Mouse (Mus musculus) embryonic facial prominence, embryonic 12.5 days (tissue): ENCODE data around the gene Alk. TPM values are rescaled to one million over a fixed set of nuclear protein-coding genes. Genes with fewer than 3 reads are reported as not detected.

Source experiments
- ATAC-seq: fragments of 200-750 bp; cut with Nextera tagmentation; 2 replicates; pipeline ENCODE4 v1.8.0; 2017; ENCODE audit not compliant: insufficient number of reproducible peaks, insufficient read depth, low FRiP score, low TSS enrichment
- H3K27ac ChIP-seq: fragments of 300-500 bp; sonication (generic); 2 replicates; pipeline ENCODE4 v1.5.1; 2016; ENCODE audit warnings: mild to moderate bottlenecking
- H3K27me3 ChIP-seq: fragments of 300-500 bp; sonication (generic); 2 replicates; pipeline ENCODE4 v1.6.1; 2016; ENCODE audit warnings: mild to moderate bottlenecking, moderate library complexity
- H3K36me3 ChIP-seq: fragments of 300-500 bp; sonication (generic); 2 replicates; pipeline ENCODE4 v1.6.1; 2016; ENCODE audit warnings: mild to moderate bottlenecking
- H3K4me1 ChIP-seq: fragments of 300-500 bp; sonication (generic); 2 replicates; pipeline ENCODE4 v1.6.1; 2016
- H3K4me2 ChIP-seq: fragments of 300-500 bp; sonication (generic); replicated peaks from 2 replicates; pipeline ENCODE4 v1.6.1; 2016; ENCODE audit warnings: mild to moderate bottlenecking, moderate library complexity
- H3K4me3 ChIP-seq: fragments of 300-500 bp; sonication (generic); 2 replicates; pipeline ENCODE4 v1.5.1; 2016; ENCODE audit warnings: mild to moderate bottlenecking
- H3K9ac ChIP-seq: fragments of 300-500 bp; sonication (generic); 2 replicates; pipeline ENCODE4 v1.6.1; 2016; ENCODE audit warnings: mild to moderate bottlenecking, moderate library complexity
- H3K9me3 ChIP-seq: fragments of 300-500 bp; sonication (generic); 2 replicates; pipeline ENCODE4 v1.6.1; 2016; ENCODE audit warnings: mild to moderate bottlenecking, moderate library complexity
- WGBS: fragments of 180-500 bp; shearing (Covaris S2); methylation state at CpG from one replicate; pipeline ENCODE4 v1.1.7; 2016; 5-methylcytosine and 5-hydroxymethylcytosine counted together
- polyA plus RNA-seq: library from polyadenylated mRNA; unstranded; fragments of >200 nt; fragmentation: Nextera tagmentation; extraction: Ambion mirVana; gene quantifications from 2 replicates; pipeline ENCODE4 v1.2.1, GENCODE M21; 2016

Alk gene
- polyA plus RNA-seq: 1.0 and 1.4 TPM in 2 replicates

GRCm38 (mm10) chr17:72604610-72604980, at the start of gene Alk:
TSS of gene Alk (minus strand) at chr17:72604627.
- Histone ChIP-seq H3K27ac (no peak within 1 kb of the TSS), H3K27me3 (peaks cover 32% of the 10 kb centered on the region), H3K4me2 (peak within 1 kb of the TSS; percentile 95), H3K9ac (no peak within 1 kb of the TSS), H3K36me3 (no peaks in the 10 kb centered on the region), H3K4me3 (peak within 1 kb of the TSS; percentile 47), H3K9me3 (no peaks in the 10 kb centered on the region), H3K4me1 (peaks cover 10% of the 10 kb centered on the region; the same call in 1 of the 2 replicates)
- under 1% methylated on average over 32 of the region's 32 CpGs for whole genome bisulfite sequencing
- peak; percentile 81 for ATAC-seq

- H3K4me2 ChIP-seq: no peak overlapping the region
- H3K27me3 ChIP-seq: no peaks in the 10 kb centered on the region
- no peak overlapping the region for H3K9ac ChIP-seq
- no peak overlapping the region for H3K27ac ChIP-seq
- no peaks in the 10 kb centered on the region for H3K9me3 ChIP-seq
- H3K4me1 ChIP-seq: no peaks in the 10 kb centered on the region
- 55% methylated on average over 1 of the region's 1 CpGs for WGBS
- no peak for ATAC-seq
- H3K36me3 ChIP-seq: no peaks in the 10 kb centered on the region
- H3K4me3 ChIP-seq: no peak overlapping the region
Observed at GRCm38 (mm10) chr17:72652801-72653200, 48.4 kb upstream of the Alk start.

- H3K27me3 ChIP-seq: no peaks in the 10 kb centered on the region
- ATAC-seq: no peak
- H3K9me3 ChIP-seq: no peaks in the 10 kb centered on the region
- no peaks in the 10 kb centered on the region for H3K4me1 ChIP-seq
- no peak overlapping the region for H3K4me3 ChIP-seq
- H3K4me2 ChIP-seq: no peak overlapping the region
- H3K9ac ChIP-seq: no peak overlapping the region
- WGBS: 57% methylated on average over 6 of the region's 6 CpGs
- H3K27ac ChIP-seq: no peak overlapping the region
- no peaks in the 10 kb centered on the region for H3K36me3 ChIP-seq
Observed at GRCm38 (mm10) chr17:72648607-72649217, 44.3 kb upstream of the Alk start.

GRCm38 (mm10) chr17:72646167-72646566, 41.7 kb upstream of the Alk start:
- ATAC-seq: no peak
- Histone ChIP-seq H3K9me3 (no peaks in the 10 kb centered on the region), H3K9ac (no peak overlapping the region), H3K27me3 (no peaks in the 10 kb centered on the region), H3K36me3 (no peaks in the 10 kb centered on the region), H3K4me1 (no peaks in the 10 kb centered on the region), H3K4me2 (no peak overlapping the region), H3K27ac (no peak overlapping the region), H3K4me3 (no peak overlapping the region)
- 84% methylated on average over 5 of the region's 5 CpGs for WGBS

- H3K9ac ChIP-seq: no peak overlapping the region
- H3K4me1 ChIP-seq: no peaks in the 10 kb centered on the region
- no peak overlapping the region for H3K4me2 ChIP-seq
- no peak for ATAC-seq
- WGBS: 70% methylated on average over 4 of the region's 4 CpGs
- no peaks in the 10 kb centered on the region for H3K9me3 ChIP-seq
- no peaks in the 10 kb centered on the region for H3K36me3 ChIP-seq
- no peaks in the 10 kb centered on the region for H3K27me3 ChIP-seq
- H3K27ac ChIP-seq: no peak overlapping the region
- H3K4me3 ChIP-seq: no peak overlapping the region
Observed at GRCm38 (mm10) chr17:72640095-72640494, 35.7 kb upstream of the Alk start.

- Histone ChIP-seq H3K9ac (no peak overlapping the region), H3K36me3 (no peaks in the 10 kb centered on the region), H3K27ac (no peak overlapping the region), H3K4me1 (no peaks in the 10 kb centered on the region), H3K9me3 (no peaks in the 10 kb centered on the region), H3K4me3 (no peak overlapping the region), H3K27me3 (no peaks in the 10 kb centered on the region), H3K4me2 (no peak overlapping the region)
- ATAC-seq: no peak
- WGBS: 83% methylated on average over 7 of the region's 7 CpGs
Observed at GRCm38 (mm10) chr17:72639400-72639799, 35.0 kb upstream of the Alk start.

GRCm38 (mm10) chr17:72606251-72606650, 1.8 kb upstream of the Alk start:
- no peak for ATAC-seq

GRCm38 (mm10) chr17:72603886-72604609, 379 bp downstream of the Alk start:
- WGBS: 2% methylated on average over 51 of the region's 51 CpGs
- Histone ChIP-seq H3K4me2 (peak overlapping the region; percentile 95), H3K4me1 (peaks cover 10% of the 10 kb centered on the region; the same call in 1 of the 2 replicates), H3K27me3 (peaks cover 32% of the 10 kb centered on the region), H3K27ac (no peak overlapping the region), H3K36me3 (no peaks in the 10 kb centered on the region), H3K9ac (no peak overlapping the region), H3K4me3 (peak overlapping the region; percentile 47), H3K9me3 (no peaks in the 10 kb centered on the region)
- peak; percentile 9; the same call in 1 of the 2 replicates for ATAC-seq

More at GRCm38 (mm10) chr17:72606251-72606650, 1.8 kb upstream of the Alk start:
- Histone ChIP-seq H3K9ac (no peak overlapping the region), H3K4me1 (peaks cover 10% of the 10 kb centered on the region; the same call in 1 of the 2 replicates), H3K4me2 (no peak overlapping the region), H3K36me3 (no peaks in the 10 kb centered on the region), H3K27ac (no peak overlapping the region), H3K9me3 (no peaks in the 10 kb centered on the region), H3K4me3 (no peak overlapping the region), H3K27me3 (peaks cover 32% of the 10 kb centered on the region)
- WGBS: 8% methylated on average over 4 of the region's 4 CpGs

- H3K4me2 ChIP-seq: peak overlapping the region; percentile 95
- 2% methylated on average over 40 of the region's 40 CpGs for whole genome bisulfite sequencing
- no peaks in the 10 kb centered on the region for H3K9me3 ChIP-seq
- peaks cover 10% of the 10 kb centered on the region; the same call in 1 of the 2 replicates for H3K4me1 ChIP-seq
- no peak overlapping the region for H3K9ac ChIP-seq
- no peaks in the 10 kb centered on the region for H3K36me3 ChIP-seq
- H3K4me3 ChIP-seq: peak overlapping the region; percentile 47
- no peak overlapping the region for H3K27ac ChIP-seq
- 0 out of 2 replicates have a peak, but pooled peaks have one; percentile 24 for ATAC-seq
- H3K27me3 ChIP-seq: peaks cover 32% of the 10 kb centered on the region
Observed at GRCm38 (mm10) chr17:72603118-72603885, 1.1 kb downstream of the Alk start.

- 89% methylated on average over 5 of the region's 5 CpGs for WGBS
- Histone ChIP-seq H3K27ac (no peak overlapping the region), H3K4me3 (no peak overlapping the region), H3K4me1 (peaks cover 10% of the 10 kb centered on the region; the same call in 1 of the 2 replicates), H3K9me3 (no peaks in the 10 kb centered on the region), H3K36me3 (no peaks in the 10 kb centered on the region), H3K27me3 (peaks cover 32% of the 10 kb centered on the region), H3K9ac (no peak overlapping the region), H3K4me2 (no peak overlapping the region)
- ATAC-seq: no peak
Observed at GRCm38 (mm10) chr17:72600806-72601205, 3.6 kb downstream of the Alk start.

- Histone ChIP-seq H3K36me3 (no peaks in the 10 kb centered on the region), H3K9ac (no peak overlapping the region), H3K4me1 (no peaks in the 10 kb centered on the region), H3K4me3 (no peak overlapping the region), H3K9me3 (no peaks in the 10 kb centered on the region), H3K4me2 (no peak overlapping the region), H3K27me3 (no peaks in the 10 kb centered on the region), H3K27ac (no peak overlapping the region)
- 87% methylated on average over 3 of the region's 3 CpGs for WGBS
- no peak for ATAC-seq
Observed at GRCm38 (mm10) chr17:72587671-72588070, 16.8 kb downstream of the Alk start.
